Mouse (Mus musculus): Measurements from ENCODE around the gene Zfp296.
"Not testable (repeated sequence)": the region's sequence is repeated elsewhere in the genome, so short reads cannot be mapped to it uniquely, and the experiment has no call there.

Zfp296 gene

GRCm38 (mm10) chr7:19603849-19604605, 26.9 kb downstream of the Zfp296 start, which contains the start of gene Clasrp:
Gene Clasrp (minus strand): TSS chr7:19604486.
- DNase-seq (ENCODE audit: low read depth, low spot score), result peak; percentile 96

GRCm38 (mm10) chr7:19604606-19605214, 27.6 kb downstream of the Zfp296 start:
- DNase-seq (ENCODE audit: low read depth, low spot score), result not testable (repeated sequence)

- DNase-seq (ENCODE audit: low read depth, low spot score), result no peak
These were observed 30.2 kb downstream of the Zfp296 start for GRCm38 (mm10) chr7:19607291-19607690.

GRCm38 (mm10) chr7:19609641-19610332, 32.7 kb downstream of the Zfp296 start:
- no peak for DNase-seq (ENCODE audit: low read depth, low spot score)

- no peak for DNase-seq (ENCODE audit: low read depth, low spot score)
These were observed 33.9 kb downstream of the Zfp296 start for GRCm38 (mm10) chr7:19610969-19611368.

- no peak for DNase-seq (ENCODE audit: low read depth, low spot score)
These were observed 38.0 kb downstream of the Zfp296 start for GRCm38 (mm10) chr7:19615036-19615577.

- peak; percentile 86 for DNase-seq (ENCODE audit: low read depth, low spot score)
These were observed 42.1 kb downstream of the Zfp296 start for GRCm38 (mm10) chr7:19619004-19619801.

- no peak for DNase-seq (ENCODE audit: low read depth, low spot score)
These were observed 43.7 kb downstream of the Zfp296 start for GRCm38 (mm10) chr7:19620811-19621210.

GRCm38 (mm10) chr7:19622241-19622640, 45.2 kb downstream of the Zfp296 start:
- DNase-seq (ENCODE audit: low read depth, low spot score), result no peak

- DNase-seq (ENCODE audit: low read depth, low spot score), result no peak
These were observed 46.3 kb downstream of the Zfp296 start for GRCm38 (mm10) chr7:19623433-19623832.

- DNase-seq (ENCODE audit: low read depth, low spot score), result no peak
These were observed 50.6 kb downstream of the Zfp296 start for GRCm38 (mm10) chr7:19627721-19628120.

GRCm38 (mm10) chr7:19628192-19628535, 51.1 kb downstream of the Zfp296 start:
- DNase-seq (ENCODE audit: low read depth, low spot score), result no peak

GRCm38 (mm10) chr7:19628536-19629360, 51.7 kb downstream of the Zfp296 start:
- DNase-seq (ENCODE audit: low read depth, low spot score), result peak; percentile 91

GRCm38 (mm10) chr7:19629361-19629734, 52.3 kb downstream of the Zfp296 start, which contains the start of gene Relb:
Gene Relb (minus strand): TSS chr7:19629438.
- peak; percentile 91 for DNase-seq (ENCODE audit: low read depth, low spot score)

Data from mesoderm, embryonic 11.5 days (tissue).